Mouse (Mus musculus) left cerebral cortex, adult 18-20 months (tissue): ENCODE measurements around the gene Aida. TPM values are rescaled to one million over a fixed set of nuclear protein-coding genes. Genes with fewer than 3 reads are reported as not detected.
A peak's percentile ranks its signal among the peaks of the same experiment; 100 is the strongest.
"Not testable (repeated sequence)": the region's sequence is repeated elsewhere in the genome, so short reads cannot be mapped to it uniquely, and the experiment has no call there.

Experiments used
- DNase-seq, 2 experiments: peaks; one replicate each; pipeline ENCODE4 v3.0.0; 2021 to 2022; ENCODE audit warnings: low spot score in 2 of 2, mixed read lengths in 1 of 2
- total RNA-seq, 2 experiments: library from RNA; stranded (reverse); gene quantifications; 2 replicates each; pipeline ENCODE4 v1.2.3; 2021

Gene Aida
- total RNA-seq, 2 experiments from 2014 or later, result 52.3 to 59.1 TPM

GRCm38 (mm10) chr1:183312076-183312475 is 15.7 kb downstream of the Aida start:
- no peak for DNase-seq

- no peak for DNase-seq
Observed at GRCm38 (mm10) chr1:183315783-183316182, 19.4 kb downstream of the Aida start.

GRCm38 (mm10) chr1:183320708-183321107 is 24.3 kb downstream of the Aida start:
- no peak for DNase-seq

- DNase-seq, result not testable (repeated sequence)
Observed at GRCm38 (mm10) chr1:183322496-183322895, 26.1 kb downstream of the Aida start.

GRCm38 (mm10) chr1:183323923-183324322 is 27.5 kb downstream of the Aida start:
- DNase-seq, result no peak

- no peak for DNase-seq
Observed at GRCm38 (mm10) chr1:183324433-183324832, 28.0 kb downstream of the Aida start.

- no peak for DNase-seq
Observed at GRCm38 (mm10) chr1:183327171-183327570, 30.8 kb downstream of the Aida start.

- not testable (repeated sequence) for DNase-seq
Observed at GRCm38 (mm10) chr1:183342902-183343301, 46.5 kb downstream of the Aida start.

GRCm38 (mm10) chr1:183344886-183345816 is 48.8 kb downstream of the Aida start:
- peak; percentile 90 to 93 for DNase-seq

- no peak for DNase-seq
Observed at GRCm38 (mm10) chr1:183345817-183346195, 49.4 kb downstream of the Aida start.

- DNase-seq, result peak; percentile 35 to 40
Observed at GRCm38 (mm10) chr1:183349840-183350239, 53.5 kb downstream of the Aida start.

GRCm38 (mm10) chr1:183358901-183359300 is 62.5 kb downstream of the Aida start:
- no peak for DNase-seq

GRCm38 (mm10) chr1:183362301-183362700 is 65.9 kb downstream of the Aida start:
- DNase-seq, result no peak

- no peak for DNase-seq
Observed at GRCm38 (mm10) chr1:183362729-183363576, 66.6 kb downstream of the Aida start.

GRCm38 (mm10) chr1:183363577-183363867 is 67.1 kb downstream of the Aida start:
- no peak for DNase-seq

GRCm38 (mm10) chr1:183366361-183366760 is 70.0 kb downstream of the Aida start:
- no peak for DNase-seq

- peak; percentile 28 to 33 for DNase-seq
Observed at GRCm38 (mm10) chr1:183368601-183369400, 72.4 kb downstream of the Aida start.

- DNase-seq, result peak; percentile 97 to 98
Observed at GRCm38 (mm10) chr1:183369427-183370014, 73.1 kb downstream of the Aida start, which contains the start of gene Mia3. Mia3 (minus strand) TSS chr1:183369553.

GRCm38 (mm10) chr1:183374728-183375127 is 78.3 kb downstream of the Aida start:
- DNase-seq, result no peak
